Mouse (Mus musculus) mouse trophoblast stem cell (cell line): Measurements from ENCODE around the gene Arhgef25.
"Not testable (repeated sequence)": the region's sequence is repeated elsewhere in the genome, so short reads cannot be mapped to it uniquely, and the experiment has no call there.

Experiments used
- in situ Hi-C, 2 experiments: fragments of 300-500 bp; cut with MseI, MboI; formaldehyde crosslinking; loops; 2 replicates in 1 of 2; 3 replicates in 1 of 2; pipeline ENCODE4 v1.15.1; 2025

Arhgef25 gene

GRCm38 (mm10) chr10:127205373-127205772 is 15.5 kb upstream of the Arhgef25 start:
- in situ Hi-C loops, result no loop called here

- in situ Hi-C loops, result no loop called here
These were observed 14.7 kb upstream of the Arhgef25 start for GRCm38 (mm10) chr10:127204589-127204988.

GRCm38 (mm10) chr10:127203106-127203505 is 13.2 kb upstream of the Arhgef25 start:
- in situ Hi-C loops, result no loop called here

GRCm38 (mm10) chr10:127200279-127200678 is 10.4 kb upstream of the Arhgef25 start:
- in situ Hi-C loops, result no loop called here

GRCm38 (mm10) chr10:127199474-127199873 is 9.6 kb upstream of the Arhgef25 start:
- in situ Hi-C loops, result no loop called here

GRCm38 (mm10) chr10:127199068-127199467 is 9.2 kb upstream of the Arhgef25 start:
- in situ Hi-C loops, result no loop called here

- in situ Hi-C loops, result no loop called here
These were observed 8.6 kb upstream of the Arhgef25 start for GRCm38 (mm10) chr10:127198492-127198891.

- in situ Hi-C loops, result no loop called here
These were observed 7.7 kb upstream of the Arhgef25 start for GRCm38 (mm10) chr10:127197505-127198110.

- in situ Hi-C loops, result no loop called here
These were observed 7.2 kb upstream of the Arhgef25 start for GRCm38 (mm10) chr10:127197104-127197503.

GRCm38 (mm10) chr10:127196392-127196791 is 6.5 kb upstream of the Arhgef25 start:
- in situ Hi-C loops, result no loop called here

GRCm38 (mm10) chr10:127195328-127196129 is 5.6 kb upstream of the Arhgef25 start, which contains the start of gene Dtx3:
Dtx3 (minus strand) TSS chr10:127195728.
- in situ Hi-C loops, result no loop called here

- in situ Hi-C loops, result no loop called here
These were observed 4.8 kb upstream of the Arhgef25 start for GRCm38 (mm10) chr10:127194428-127195327.

GRCm38 (mm10) chr10:127193011-127193410 is 3.1 kb upstream of the Arhgef25 start:
- in situ Hi-C loops, result no loop called here

GRCm38 (mm10) chr10:127192057-127192328 is 2.1 kb upstream of the Arhgef25 start:
- in situ Hi-C loops, result not testable (repeated sequence)

- in situ Hi-C loops, result no loop called here
These were observed 1.5 kb upstream of the Arhgef25 start for GRCm38 (mm10) chr10:127191191-127192056.

GRCm38 (mm10) chr10:127190398-127191190 is 711 bp upstream of the Arhgef25 start:
- in situ Hi-C loops, result no loop called here

GRCm38 (mm10) chr10:127189116-127189650 is 700 bp downstream of the Arhgef25 start:
- in situ Hi-C loops, result no loop called here

GRCm38 (mm10) chr10:127188465-127189115 is 1.3 kb downstream of the Arhgef25 start:
- in situ Hi-C loops, result no loop called here

- in situ Hi-C loops, result no loop called here
These were observed 1.8 kb downstream of the Arhgef25 start for GRCm38 (mm10) chr10:127188079-127188453.
